Mouse (Mus musculus) liver, postnatal 0 days (tissue): ENCODE measurements around the gene Hcn3. TPM values are rescaled to one million over a fixed set of nuclear protein-coding genes. Genes with fewer than 3 reads are reported as not detected.

Experiments
- ATAC-seq: fragments of 200-750 bp; cut with Nextera tagmentation; 2 replicates; pipeline ENCODE4 v1.8.0; 2017; ENCODE audit warnings: mild to moderate bottlenecking, moderate library complexity
- DNase-seq: peaks from one replicate; pipeline ENCODE4 v3.0.0-alpha.2; 2016
- H3K27ac ChIP-seq: fragments of 300-500 bp; sonication (generic); 2 replicates; pipeline ENCODE4 v1.5.1; 2014; ENCODE audit warnings: antibody characterized with exemption, moderate library complexity, mild to moderate bottlenecking, low read depth
- H3K27me3 ChIP-seq: fragments of 300-500 bp; sonication (generic); 2 replicates; pipeline ENCODE4 v1.6.1; 2014; ENCODE audit warnings: low read length, control low read depth, mixed read lengths; ENCODE audit not compliant: insufficient read depth
- H3K36me3 ChIP-seq: fragments of 300-500 bp; sonication (generic); replicated peaks from 2 replicates; pipeline ENCODE4 v1.6.1; 2014; ENCODE audit warnings: mild to moderate bottlenecking, control low read depth, low read length, moderate library complexity, mixed read lengths; ENCODE audit not compliant: insufficient read depth
- H3K4me1 ChIP-seq: fragments of 300-500 bp; sonication (generic); 2 replicates; pipeline ENCODE4 v1.6.1; 2014; ENCODE audit warnings: antibody characterized with exemption, mild to moderate bottlenecking, control low read depth; ENCODE audit not compliant: insufficient read depth
- H3K4me2 ChIP-seq: fragments of 300-500 bp; sonication (generic); 2 replicates; pipeline ENCODE4 v1.6.1; 2014; ENCODE audit warnings: low read depth, mild to moderate bottlenecking, low read length, moderate library complexity, mixed read lengths
- H3K4me3 ChIP-seq: fragments of 300-500 bp; sonication (generic); 2 replicates; pipeline ENCODE4 v1.5.1; 2014; ENCODE audit warnings: low read depth, low read length
- H3K9ac ChIP-seq: fragments of 300-500 bp; sonication (generic); replicated peaks from 2 replicates; pipeline ENCODE4 v1.6.1; 2014; ENCODE audit warnings: mild to moderate bottlenecking, moderate library complexity
- H3K9me3 ChIP-seq: fragments of 300-500 bp; sonication (generic); 2 replicates; pipeline ENCODE4 v1.6.1; 2016; ENCODE audit warnings: mild to moderate bottlenecking, control low read depth, low read length, mixed read lengths
- CTCF ChIP-seq: sonication (generic); IDR thresholded peaks from 2 replicates; pipeline ENCODE4 v1.5.1; 2016; ENCODE audit warnings: antibody characterized with exemption, low read depth
- EP300 ChIP-seq: IDR thresholded peaks from 2 replicates; pipeline ENCODE4 v1.6.1; 2016; ENCODE audit warnings: antibody characterized with exemption, low read depth, mild to moderate bottlenecking
- WGBS: fragments of 180-500 bp; shearing (Covaris S2); extraction: QIAGEN DNeasy Blood & Tissue Kit; methylation state at CpG from one replicate; pipeline ENCODE4 v1.1.7; 2014; ENCODE audit not compliant: insufficient replicate concordance; 5-methylcytosine and 5-hydroxymethylcytosine counted together
- polyA plus RNA-seq: library from polyadenylated mRNA; unstranded; fragments of >200 nt; fragmentation: Nextera tagmentation; extraction: Ambion mirVana; gene quantifications from 2 replicates; pipeline ENCODE4 v1.2.1, GENCODE M21; 2015

Gene Hcn3
- polyA plus RNA-seq, 1 experiment from 2014 or later: 0.49 TPM

DNA sequence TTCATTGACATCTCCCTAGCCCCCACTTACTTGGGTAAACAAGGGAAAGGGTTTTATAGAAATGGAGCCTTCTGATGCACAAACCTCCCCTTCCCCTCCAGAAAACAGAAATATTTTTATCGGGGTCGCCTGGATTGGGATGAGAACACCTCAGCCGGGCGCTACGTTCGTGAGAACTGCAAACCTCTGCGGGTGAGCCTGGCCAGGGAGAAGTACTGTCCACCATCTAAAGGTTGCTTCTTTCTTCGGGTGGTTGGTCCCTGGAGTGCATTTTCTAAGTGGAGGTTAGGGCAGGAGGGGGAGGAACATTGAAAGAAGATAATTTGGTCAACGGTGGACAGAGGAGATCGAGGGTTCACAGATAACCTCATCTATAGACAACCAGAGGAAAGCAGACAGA is 15.5 kb upstream of the Hcn3 start:
- H3K27ac ChIP-seq: no peak overlapping the region
- ATAC-seq (no peak), DNase-seq (no peak)
- TF ChIP-seq EP300: no peak
- no peak for TF ChIP-seq CTCF
- 91% methylated on average over 10 of the region's 10 CpGs for WGBS
- H3K36me3 ChIP-seq: peaks cover 65% of the 10 kb centered on the region
- H3K4me3 ChIP-seq: no peak overlapping the region
- no peaks in the 10 kb centered on the region for H3K27me3 ChIP-seq
- H3K9ac ChIP-seq: no peak overlapping the region
- peaks cover 10% of the 10 kb centered on the region for H3K4me1 ChIP-seq
- H3K4me2 ChIP-seq: no peak overlapping the region
- H3K9me3 ChIP-seq: no peaks in the 10 kb centered on the region

DNA sequence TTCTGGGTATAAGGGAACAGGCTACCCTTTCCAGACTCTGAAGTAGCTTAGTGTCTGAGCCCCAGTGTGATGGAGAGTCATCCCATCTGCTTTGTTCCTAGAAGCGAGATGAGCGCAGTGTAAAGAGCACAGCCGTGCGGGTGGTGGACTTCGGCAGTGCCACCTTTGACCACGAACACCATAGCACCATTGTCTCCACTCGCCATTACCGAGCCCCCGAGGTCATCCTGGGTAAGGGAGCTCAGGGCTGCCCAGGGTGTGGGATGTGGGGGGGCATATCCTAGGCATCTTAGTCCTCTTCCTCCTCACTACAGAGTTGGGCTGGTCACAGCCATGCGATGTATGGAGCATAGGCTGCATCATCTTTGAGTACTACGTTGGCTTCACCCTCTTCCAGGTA is 14.8 kb upstream of the Hcn3 start:
- H3K36me3 ChIP-seq: peaks cover 65% of the 10 kb centered on the region
- no peaks in the 10 kb centered on the region for H3K9me3 ChIP-seq
- H3K4me3 ChIP-seq: no peak overlapping the region
- no peak for ATAC-seq
- WGBS: 92% methylated on average over 11 of the region's 11 CpGs
- DNase-seq: no peak
- no peak overlapping the region for H3K4me2 ChIP-seq
- no peaks in the 10 kb centered on the region for H3K27me3 ChIP-seq
- H3K27ac ChIP-seq: no peak overlapping the region
- H3K4me1 ChIP-seq: peaks cover 10% of the 10 kb centered on the region
- no peak overlapping the region for H3K9ac ChIP-seq
- TF ChIP-seq CTCF (no peak), EP300 (no peak)

- no peaks in the 10 kb centered on the region for H3K27me3 ChIP-seq
- no peak overlapping the region for H3K27ac ChIP-seq
- H3K36me3 ChIP-seq: peaks cover 47% of the 10 kb centered on the region
- no peak overlapping the region for H3K4me2 ChIP-seq
- no peak overlapping the region for H3K4me3 ChIP-seq
- no peak for TF ChIP-seq CTCF
- TF ChIP-seq EP300: no peak
- no peak for DNase-seq
- no peak for ATAC-seq
- H3K9ac ChIP-seq: no peak overlapping the region; the same call in 1 of the 2 replicates
- H3K4me1 ChIP-seq: peaks cover 16% of the 10 kb centered on the region
- WGBS: 91% methylated on average over 19 of the region's 19 CpGs
- H3K9me3 ChIP-seq: no peaks in the 10 kb centered on the region
These were observed 6.9 kb upstream of the Hcn3 start for GRCm38 (mm10) chr3:89166945-89167344.

GRCm38 (mm10) chr3:89165268-89165870 is 5.4 kb upstream of the Hcn3 start:
- Histone ChIP-seq H3K9ac (peak overlapping the region; percentile 93), H3K4me2 (peak overlapping the region; percentile 78), H3K4me1 (peaks cover 16% of the 10 kb centered on the region), H3K27ac (peak overlapping the region; percentile 96), H3K9me3 (no peaks in the 10 kb centered on the region), H3K4me3 (peak overlapping the region; percentile 94), H3K27me3 (no peaks in the 10 kb centered on the region), H3K36me3 (peaks cover 37% of the 10 kb centered on the region)
- DNase-seq (no peak), ATAC-seq (no peak)
- WGBS: 16% methylated on average over 12 of the region's 12 CpGs
- TF ChIP-seq CTCF (no peak), EP300 (no peak)

DNA sequence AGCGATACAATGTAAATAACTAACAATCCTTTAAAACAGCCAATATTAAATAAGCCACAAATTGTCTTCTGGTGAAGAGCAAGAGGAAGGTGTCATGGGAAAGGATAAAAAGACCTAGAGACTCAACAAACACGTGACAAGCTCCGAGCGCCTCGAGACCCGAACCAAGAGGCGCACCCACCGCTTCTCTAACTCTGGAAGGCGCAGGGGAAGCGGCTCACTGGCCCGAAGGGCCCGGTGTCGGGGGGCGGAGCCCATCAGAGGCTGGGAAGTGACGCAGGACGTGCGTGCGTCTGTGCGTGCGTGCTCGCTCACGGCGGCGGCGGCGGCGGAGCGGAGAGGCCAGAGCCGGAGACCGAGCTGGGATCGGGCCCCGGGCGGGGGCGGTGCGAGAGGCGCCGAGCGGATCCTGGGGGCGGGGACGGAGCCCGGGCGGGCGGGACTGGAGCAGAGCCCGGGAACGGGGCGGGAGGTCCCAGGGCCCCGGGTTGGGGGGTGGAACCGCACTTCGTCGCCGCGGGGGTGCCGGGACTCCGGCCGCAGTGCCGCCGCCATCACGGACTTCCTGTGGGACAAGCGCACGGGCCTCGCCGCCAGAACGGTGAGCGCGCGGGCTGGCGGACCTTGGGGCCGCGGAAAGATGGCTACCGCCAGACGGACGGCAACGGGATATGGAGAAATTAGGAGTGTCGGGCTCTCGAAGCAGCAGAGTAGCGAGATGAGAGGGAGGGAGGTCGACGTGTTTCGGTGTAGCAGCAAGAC is 4.7 kb upstream of the Hcn3 start, which contains the start of gene Clk2:
TSS of gene Clk2 (plus strand) at position 290 of the 762 bp plus-strand sequence.
- peaks cover 23% of the 10 kb centered on the region for H3K4me1 ChIP-seq
- DNase-seq: peak; percentile 97
- under 1% methylated on average over 57 of the region's 79 CpGs for WGBS
- H3K27me3 ChIP-seq: peaks cover under 1% of the 10 kb centered on the region
- ATAC-seq: peak; percentile 98
- H3K9me3 ChIP-seq: no peaks in the 10 kb centered on the region
- H3K27ac ChIP-seq: peak within 1 kb of the TSS; percentile 96
- peak within 1 kb of the TSS; percentile 78 for H3K4me2 ChIP-seq
- H3K36me3 ChIP-seq: peaks cover 31% of the 10 kb centered on the region
- peak within 1 kb of the TSS; percentile 93 for H3K9ac ChIP-seq
- TF ChIP-seq EP300 (no peak), CTCF (no peak)
- peak within 1 kb of the TSS; percentile 94 for H3K4me3 ChIP-seq

DNA sequence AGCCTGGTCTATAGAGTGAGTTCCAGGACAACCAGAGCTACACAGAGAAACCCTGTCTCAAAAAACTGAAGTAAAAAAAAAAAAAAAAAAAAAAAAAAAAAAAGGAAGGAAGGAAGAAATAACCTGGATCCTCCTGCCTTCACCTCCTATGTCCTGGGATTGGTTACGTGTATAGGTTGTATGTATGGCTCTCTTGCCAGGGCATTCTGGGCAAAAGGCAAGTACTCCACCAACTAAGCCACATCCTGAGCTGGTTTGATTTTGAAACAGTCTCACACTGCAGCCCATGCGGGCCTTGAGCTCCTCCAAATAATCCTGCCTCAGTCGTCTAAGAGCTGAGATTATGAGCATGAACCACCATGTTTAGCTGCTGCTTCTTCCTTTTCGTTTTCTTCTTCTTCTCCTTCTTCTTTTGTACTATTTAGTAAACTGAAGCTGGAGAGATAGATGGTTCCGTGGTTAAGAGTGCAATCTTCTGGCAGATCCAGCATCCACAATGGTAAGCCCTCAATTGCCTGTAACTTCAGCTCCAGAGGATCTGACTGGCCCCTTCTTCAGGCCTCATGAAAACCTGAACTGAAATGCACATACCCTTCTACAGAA is 3.7 kb upstream of the Hcn3 start:
- DNase-seq (no peak), ATAC-seq (no peak)
- Histone ChIP-seq H3K27me3 (peaks cover 10% of the 10 kb centered on the region), H3K4me3 (peak overlapping the region; percentile 94; the same call in 1 of the 2 replicates), H3K27ac (peak overlapping the region; percentile 96; the same call in 1 of the 2 replicates), H3K9me3 (no peaks in the 10 kb centered on the region), H3K36me3 (peaks cover 22% of the 10 kb centered on the region), H3K9ac (peak overlapping the region; percentile 93), H3K4me2 (peak overlapping the region; percentile 78), H3K4me1 (peaks cover 31% of the 10 kb centered on the region)
- TF ChIP-seq CTCF: no peak
- TF ChIP-seq EP300: no peak
- WGBS: 47% methylated on average over 5 of the region's 5 CpGs
